Mouse (Mus musculus): Measurements from ENCODE around the gene Lrrc39. TPM values are rescaled to one million over a fixed set of nuclear protein-coding genes. Genes with fewer than 3 reads are reported as not detected.

Lrrc39 gene
- polyA plus RNA-seq, 1 experiment from 2014 or later, result 0.35 TPM

Other genes with a start within 250 kb of the Lrrc39 start
- gene Cdc14a, start 138.9 kb upstream of the Lrrc39 start, polyA plus RNA-seq (2015; fragmentation: Nextera tagmentation; extraction: Ambion mirVana), result 13.9 and 14.3 TPM in 2 replicates
- 73.9 and 76.3 TPM in 2 replicates for gene Rtca, start 54.8 kb upstream of the Lrrc39 start, polyA plus RNA-seq (2015; fragmentation: Nextera tagmentation; extraction: Ambion mirVana)
- gene Dbt, start 49.9 kb upstream of the Lrrc39 start, polyA plus RNA-seq (2015; fragmentation: Nextera tagmentation; extraction: Ambion mirVana), result 24.2 and 25.2 TPM in 2 replicates
- gene Sass6, start 32.0 kb downstream of the Lrrc39 start, polyA plus RNA-seq (2015; fragmentation: Nextera tagmentation; extraction: Ambion mirVana), result 17.9 and 23.0 TPM in 2 replicates
- 22.5 and 28.1 TPM in 2 replicates for gene Trmt13, start 51.6 kb downstream of the Lrrc39 start, polyA plus RNA-seq (2015; fragmentation: Nextera tagmentation; extraction: Ambion mirVana)
- gene Mfsd14a, start 99.7 kb downstream of the Lrrc39 start, polyA plus RNA-seq (2015; fragmentation: Nextera tagmentation; extraction: Ambion mirVana), result 104 TPM in 2 replicates
- 0.37 TPM in 1 of 2 replicates, not detected in the other for gene Gm43191, start 118.3 kb downstream of the Lrrc39 start, polyA plus RNA-seq (2015; fragmentation: Nextera tagmentation; extraction: Ambion mirVana)
- gene Slc35a3, start 149.9 kb downstream of the Lrrc39 start, polyA plus RNA-seq (2015; fragmentation: Nextera tagmentation; extraction: Ambion mirVana), result 18.2 and 18.4 TPM in 2 replicates
- gene Agl, start 245.2 kb downstream of the Lrrc39 start, polyA plus RNA-seq (2015; fragmentation: Nextera tagmentation; extraction: Ambion mirVana), result 18.1 and 20.6 TPM in 2 replicates